Mouse (Mus musculus) bone marrow, adult 2 months (tissue): Measurements from ENCODE around the gene Vcam1. TPM values are rescaled to one million over a fixed set of nuclear protein-coding genes. Genes with fewer than 3 reads are reported as not detected.

ENCODE experiments used
- H3K27ac ChIP-seq: fragments of 200-500 bp; 2 replicates; pipeline ENCODE4 v1.5.1; 2012; ENCODE audit warnings: low read depth, mild to moderate bottlenecking, control low read depth, inconsistent platforms, low read length; ENCODE audit not compliant: control insufficient read depth, poor library complexity, insufficient read depth
- H3K4me1 ChIP-seq: fragments of 200-500 bp; 2 replicates; pipeline ENCODE4 v1.6.1; 2011; ENCODE audit warnings: low read length; ENCODE audit not compliant: control insufficient read depth, insufficient read depth
- H3K4me3 ChIP-seq: fragments of 200-500 bp; replicated peaks from 2 replicates; pipeline ENCODE3; 2011; ENCODE audit warnings: mild to moderate bottlenecking, low read depth, low read length, control low read depth; ENCODE audit not compliant: control insufficient read depth
- CTCF ChIP-seq: fragments of 200-500 bp; IDR thresholded peaks from 2 replicates; pipeline ENCODE4 v1.5.1; 2011; ENCODE audit warnings: low read length, control low read depth; ENCODE audit not compliant: control insufficient read depth, insufficient read depth
- POLR2A ChIP-seq: fragments of 200-500 bp; IDR thresholded peaks from 2 replicates; pipeline ENCODE4 v1.6.1; 2011; ENCODE audit warnings: low read depth, mild to moderate bottlenecking, control low read depth, low read length, borderline replicate concordance; ENCODE audit not compliant: control insufficient read depth
- WGBS: fragments of 180-500 bp; shearing (Covaris S2); methylation state at CpG from one replicate; pipeline ENCODE4 v1.1.7; 2018; 5-methylcytosine and 5-hydroxymethylcytosine counted together
- polyA plus RNA-seq: library from polyadenylated mRNA; stranded (reverse); fragments of >200 nt; gene quantifications from 2 replicates; pipeline ENCODE4 v1.2.4, GENCODE M21; 2011; ENCODE audit warnings: low replicate concordance; ENCODE audit not compliant: missing spikeins, insufficient read depth, insufficient read length

The Vcam1 gene
- polyA plus RNA-seq, 1 experiment, result 90.0 TPM

DNA sequence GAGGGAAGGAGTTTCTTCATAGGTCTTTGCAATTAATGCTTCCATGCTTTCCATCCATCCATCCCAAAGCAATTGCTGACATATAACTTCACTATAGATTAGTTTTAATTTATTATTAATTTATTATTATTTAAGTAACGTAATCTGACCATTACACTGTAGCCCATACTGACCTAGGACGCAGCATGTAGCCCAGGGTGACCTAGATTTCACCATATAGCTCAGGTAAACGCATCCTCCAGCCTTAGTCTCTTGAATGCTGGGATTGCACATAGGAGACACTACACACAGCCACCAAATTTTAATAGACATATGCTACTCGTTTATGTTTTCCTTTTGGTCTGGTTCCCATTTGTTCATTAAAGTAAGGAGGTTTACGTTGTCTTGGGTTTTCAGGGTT lies 23.8 kb downstream of the Vcam1 start:
- H3K27ac ChIP-seq, result no peak overlapping the region
- no peaks in the 10 kb centered on the region; the same call in 1 of the 2 replicates for H3K4me1 ChIP-seq
- WGBS, result 84% methylated on average over 5 of the region's 5 CpGs
- TF ChIP-seq POLR2A, result no peak
- no peak for TF ChIP-seq CTCF
- H3K4me3 ChIP-seq, result no peak overlapping the region

DNA sequence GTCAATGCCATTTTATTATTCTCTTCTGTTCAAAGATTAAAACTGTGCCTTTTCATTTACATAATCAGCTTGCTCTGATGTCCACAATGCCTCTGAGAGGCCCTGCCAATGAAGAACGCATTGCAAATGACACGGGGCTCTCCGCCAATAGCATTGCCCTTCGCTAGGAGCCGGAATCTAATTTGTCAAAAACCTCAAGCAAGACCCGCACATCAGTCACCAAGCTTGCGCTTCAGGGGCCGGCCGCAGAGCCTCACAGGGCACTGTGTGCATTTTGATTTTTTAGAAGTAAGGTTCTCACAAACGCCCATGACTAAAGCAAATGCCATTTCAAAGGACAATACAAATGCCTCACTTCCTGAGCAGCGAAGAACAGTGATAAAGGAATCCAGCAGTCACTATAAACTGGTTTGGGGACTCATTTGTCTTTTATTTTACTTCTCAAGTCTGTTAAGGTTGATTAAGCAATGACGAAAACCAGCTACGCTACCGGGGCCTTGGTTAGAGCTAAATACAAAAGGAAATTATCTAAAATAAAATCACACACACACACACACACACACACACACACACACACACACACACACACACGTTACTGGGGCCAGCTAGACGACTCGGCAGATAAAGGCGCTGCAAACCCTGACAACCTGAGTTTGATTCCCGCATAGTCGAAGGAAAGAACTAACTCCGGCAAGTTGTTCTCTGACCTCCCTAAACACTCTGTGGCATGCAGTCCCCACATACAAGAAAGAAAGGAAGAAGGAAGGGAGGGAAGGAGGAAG lies 24.4 kb downstream of the Vcam1 start:
- no peaks in the 10 kb centered on the region; the same call in 1 of the 2 replicates for H3K4me1 ChIP-seq
- H3K4me3 ChIP-seq, result no peak overlapping the region
- 54% methylated on average over 21 of the region's 21 CpGs for WGBS
- no peak for TF ChIP-seq POLR2A
- H3K27ac ChIP-seq, result no peak overlapping the region

DNA sequence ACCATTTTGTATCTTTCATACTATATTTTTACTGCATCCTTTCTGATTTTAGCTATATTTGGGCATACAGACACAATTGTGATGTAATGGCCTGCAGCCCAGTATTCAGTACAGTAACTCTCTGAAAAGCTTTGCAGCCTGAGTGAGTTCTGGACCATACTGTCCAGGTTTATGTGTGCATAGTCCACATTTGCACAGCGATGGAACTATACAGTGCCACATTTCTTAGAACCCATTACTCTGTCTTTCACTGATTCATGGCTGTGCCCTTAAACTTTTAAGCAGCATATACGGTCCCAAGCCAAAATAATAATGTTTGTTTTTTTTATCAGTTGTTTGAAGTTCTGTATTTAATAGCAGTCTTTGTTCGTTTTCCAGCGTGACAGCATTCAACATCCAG lies 25.2 kb downstream of the Vcam1 start:
- Histone ChIP-seq H3K4me3 (no peak overlapping the region), H3K27ac (no peak overlapping the region), H3K4me1 (no peaks in the 10 kb centered on the region; the same call in 1 of the 2 replicates)
- 81% methylated on average over 4 of the region's 4 CpGs for WGBS
- TF ChIP-seq CTCF (no peak), POLR2A (no peak)

DNA sequence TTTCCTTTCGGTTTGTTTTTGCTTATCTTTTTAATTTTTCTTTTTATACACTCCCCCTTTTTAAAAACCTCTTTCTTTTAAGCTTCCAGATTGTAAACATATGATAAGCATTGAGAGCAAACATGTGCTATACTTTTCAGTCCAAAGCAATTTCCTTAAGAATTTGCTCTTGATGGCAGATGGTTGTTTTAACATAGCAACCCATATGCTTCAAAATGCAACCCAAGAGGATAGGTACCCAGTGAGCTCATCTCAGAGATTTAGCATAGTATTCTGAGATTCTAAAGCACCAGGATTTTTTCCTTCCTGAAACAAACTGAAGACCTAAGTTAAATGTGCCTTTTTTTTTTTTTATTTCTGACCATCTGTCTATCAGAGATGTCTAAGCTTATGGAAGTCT lies 28.6 kb downstream of the Vcam1 start:
- no peak overlapping the region for H3K27ac ChIP-seq
- 78% methylated on average over 1 of the region's 1 CpGs for WGBS
- H3K4me1 ChIP-seq, result no peaks in the 10 kb centered on the region; the same call in 1 of the 2 replicates
- TF ChIP-seq POLR2A (no peak), CTCF (no peak)
- H3K4me3 ChIP-seq, result no peak overlapping the region

DNA sequence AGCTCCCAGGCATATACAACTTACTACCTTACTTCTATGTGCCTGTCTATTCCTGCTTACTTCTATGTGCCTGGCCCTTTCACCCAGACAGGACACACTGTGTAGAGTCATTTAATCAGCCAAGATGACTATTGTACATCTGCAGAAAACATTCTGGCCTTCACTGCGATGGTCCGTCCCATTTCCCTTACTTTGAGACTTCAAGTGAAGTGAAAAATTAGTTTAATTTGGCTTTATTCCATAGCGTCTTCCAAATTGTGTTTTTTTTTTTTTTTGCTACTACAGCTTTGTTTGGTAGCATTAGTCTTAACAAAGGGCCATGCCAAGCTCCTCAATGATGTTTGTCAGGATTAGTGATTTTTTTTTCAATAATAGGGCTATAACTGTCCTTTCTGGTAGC lies 33.6 kb downstream of the Vcam1 start:
- Histone ChIP-seq H3K4me3 (no peak overlapping the region), H3K4me1 (no peaks in the 10 kb centered on the region), H3K27ac (no peak overlapping the region)
- no peak for TF ChIP-seq POLR2A
- TF ChIP-seq CTCF, result no peak
- WGBS, result 85% methylated on average over 3 of the region's 3 CpGs

DNA sequence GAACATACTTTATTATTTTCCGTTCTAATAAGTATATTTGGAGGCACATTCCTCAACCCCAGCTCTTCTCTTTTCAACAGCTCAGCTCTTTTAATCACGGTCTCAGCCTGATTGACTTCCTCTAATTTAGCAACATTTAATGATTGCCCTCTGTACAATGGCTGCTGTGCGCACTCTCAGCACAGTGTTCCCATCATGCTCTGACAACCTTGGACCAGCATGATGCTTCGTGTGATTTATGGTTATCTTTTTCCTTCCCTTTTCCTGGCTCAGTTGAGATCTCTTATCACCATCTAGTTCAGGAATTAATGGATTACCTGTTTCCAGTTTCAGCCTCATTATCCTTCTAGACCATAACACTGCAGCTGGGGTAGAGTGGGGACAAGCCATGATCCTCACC lies 34.2 kb downstream of the Vcam1 start:
- Histone ChIP-seq H3K27ac (no peak overlapping the region), H3K4me3 (no peak overlapping the region), H3K4me1 (no peaks in the 10 kb centered on the region)
- TF ChIP-seq CTCF (no peak), POLR2A (no peak)
- WGBS, result 70% methylated on average over 4 of the region's 4 CpGs

DNA sequence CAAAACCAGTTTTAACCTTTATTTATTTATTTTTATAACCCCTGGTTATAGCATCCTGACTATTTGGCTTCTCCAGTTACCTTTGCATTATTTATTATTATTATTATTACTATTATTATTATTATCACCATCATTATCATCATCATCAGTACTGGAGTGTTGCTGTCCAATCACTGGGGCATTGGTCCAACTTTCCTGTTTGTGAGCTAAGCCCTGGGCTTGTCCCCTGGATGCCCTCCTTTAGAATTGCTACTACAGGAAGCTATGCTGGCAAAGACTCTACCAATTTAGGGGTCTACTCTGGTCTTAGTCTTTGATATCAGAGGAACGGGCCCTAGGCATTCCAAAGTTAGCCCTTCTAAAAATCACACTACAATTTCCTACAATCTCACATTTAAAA lies 34.6 kb downstream of the Vcam1 start:
- 90% methylated on average over 1 of the region's 1 CpGs for WGBS
- no peak overlapping the region for H3K4me3 ChIP-seq
- TF ChIP-seq CTCF (no peak), POLR2A (no peak)
- H3K27ac ChIP-seq, result no peak overlapping the region
- no peaks in the 10 kb centered on the region for H3K4me1 ChIP-seq

DNA sequence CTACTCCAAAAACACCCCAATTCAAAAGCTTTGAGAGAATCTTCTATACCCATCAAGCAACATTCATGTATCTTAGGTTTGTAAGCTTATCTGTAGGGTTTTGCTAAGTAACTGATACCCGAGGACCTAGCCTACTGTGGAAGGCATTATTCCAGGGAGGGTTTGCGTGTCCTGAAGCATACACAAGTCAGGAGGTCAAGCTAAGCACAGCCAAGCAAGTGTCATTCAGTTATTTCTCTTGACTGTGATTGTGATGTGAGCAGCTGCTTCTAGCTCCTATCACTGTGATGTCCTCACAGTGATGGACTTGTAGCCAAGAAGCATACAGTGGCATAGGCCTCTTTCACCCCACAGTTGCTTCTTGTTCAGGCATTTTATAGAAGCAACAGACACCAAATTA lies 35.2 kb downstream of the Vcam1 start:
- H3K4me3 ChIP-seq, result no peak overlapping the region
- no peaks in the 10 kb centered on the region for H3K4me1 ChIP-seq
- WGBS, result 83% methylated on average over 2 of the region's 2 CpGs
- TF ChIP-seq CTCF (no peak), POLR2A (no peak)
- H3K27ac ChIP-seq, result no peak overlapping the region

DNA sequence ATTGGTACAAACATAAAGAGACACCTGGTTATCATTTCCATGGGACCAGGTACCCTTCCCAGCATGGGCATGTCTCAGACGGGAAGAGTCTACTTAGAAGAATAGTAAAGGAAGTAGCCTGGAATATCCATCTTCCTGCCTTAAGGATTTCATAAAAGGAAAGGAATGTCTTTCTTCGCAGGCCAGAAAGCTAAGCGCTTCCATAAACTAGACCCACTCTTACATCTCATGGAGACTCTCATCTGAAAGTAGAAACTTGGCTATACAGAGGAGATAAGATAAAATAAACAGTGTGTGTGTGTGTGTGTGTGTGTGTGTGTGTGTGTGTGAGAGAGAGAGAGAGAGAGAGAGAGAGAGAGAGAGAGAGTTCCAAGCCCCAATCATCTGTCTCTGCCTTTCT lies 36.9 kb downstream of the Vcam1 start:
- Histone ChIP-seq H3K27ac (no peak overlapping the region), H3K4me1 (no peaks in the 10 kb centered on the region), H3K4me3 (no peak overlapping the region)
- 86% methylated on average over 3 of the region's 3 CpGs for WGBS
- TF ChIP-seq POLR2A, result no peak
- TF ChIP-seq CTCF, result no peak
